Mouse (Mus musculus): Measurements from ENCODE around the gene Rnf224. TPM values are rescaled to one million over a fixed set of nuclear protein-coding genes. Genes with fewer than 3 reads are reported as not detected.
A peak's percentile ranks its signal among the peaks of the same experiment; 100 is the strongest.

The Rnf224 gene
- polyA plus RNA-seq, 1 experiment from 2014 or later = not detected

- no peaks in the 10 kb centered on the region for H3K9me3 ChIP-seq (ENCODE audit: control insufficient read depth, low read length)
- H3K27me3 ChIP-seq (ENCODE audit: control insufficient read depth, insufficient read depth, low read length) = peaks cover 29% of the 10 kb centered on the region
- H3K27ac ChIP-seq (ENCODE audit: low read depth, low read length) = no peak within 1 kb of the TSS
- H3K4me1 ChIP-seq (ENCODE audit: control insufficient read depth, insufficient read depth, low read length) = peaks cover 5% of the 10 kb centered on the region; the same call in 1 of the 2 replicates
- H3K4me2 ChIP-seq = no peak within 1 kb of the TSS; the same call in 1 of the 2 replicates
- ATAC-seq (ENCODE audit: low FRiP score) (no peak), DNase-seq (ENCODE audit: low spot score, missing footprints) (peak; percentile 82)
- 15% methylated on average over 8 of the region's 8 CpGs for WGBS
- peaks cover 15% of the 10 kb centered on the region for H3K36me3 ChIP-seq (ENCODE audit: control insufficient read depth, insufficient read depth, low read length)
- H3K9ac ChIP-seq (ENCODE audit: low read length) = no peak within 1 kb of the TSS
- H3K4me3 ChIP-seq (ENCODE audit: low read depth, low read length) = peak within 1 kb of the TSS; percentile 9
These were observed 40.2 kb downstream of the Rnf224 start, which contains the start of gene Tor4a for GRCm38 (mm10) chr2:25196172-25196954. Gene Tor4a (minus strand): TSS chr2:25196886.

GRCm38 (mm10) chr2:25195211-25196156 is 41.1 kb downstream of the Rnf224 start:
- ATAC-seq (ENCODE audit: low FRiP score) = no peak
- H3K27me3 ChIP-seq (ENCODE audit: control insufficient read depth, insufficient read depth, low read length) = peaks cover 29% of the 10 kb centered on the region

GRCm38 (mm10) chr2:25194486-25195171 is 42.0 kb downstream of the Rnf224 start:
- Histone ChIP-seq H3K4me3 (ENCODE audit: low read depth, low read length) (no peak overlapping the region), H3K27me3 (ENCODE audit: control insufficient read depth, insufficient read depth, low read length) (peaks cover 29% of the 10 kb centered on the region), H3K4me2 (no peak overlapping the region), H3K27ac (ENCODE audit: low read depth, low read length) (no peak overlapping the region), H3K4me1 (ENCODE audit: control insufficient read depth, insufficient read depth, low read length) (peaks cover 5% of the 10 kb centered on the region; the same call in 1 of the 2 replicates), H3K9ac (ENCODE audit: low read length) (no peak overlapping the region), H3K36me3 (ENCODE audit: control insufficient read depth, insufficient read depth, low read length) (no peaks in the 10 kb centered on the region; the same call in 1 of the 2 replicates), H3K9me3 (ENCODE audit: control insufficient read depth, low read length) (no peaks in the 10 kb centered on the region)
- 88% methylated on average over 17 of the region's 17 CpGs for WGBS
- ATAC-seq (ENCODE audit: low FRiP score) (no peak), DNase-seq (ENCODE audit: low spot score, missing footprints) (peak; percentile 66)

More at GRCm38 (mm10) chr2:25195211-25196156, 41.1 kb downstream of the Rnf224 start:
- Histone ChIP-seq H3K36me3 (ENCODE audit: control insufficient read depth, insufficient read depth, low read length) (peaks cover 8% of the 10 kb centered on the region), H3K4me1 (ENCODE audit: control insufficient read depth, insufficient read depth, low read length) (peaks cover 5% of the 10 kb centered on the region; the same call in 1 of the 2 replicates), H3K9me3 (ENCODE audit: control insufficient read depth, low read length) (no peaks in the 10 kb centered on the region), H3K4me3 (ENCODE audit: low read depth, low read length) (peak overlapping the region; percentile 9), H3K27ac (ENCODE audit: low read depth, low read length) (no peak overlapping the region), H3K4me2 (peak overlapping the region; percentile 7; the same call in 1 of the 2 replicates), H3K9ac (ENCODE audit: low read length) (no peak overlapping the region)
- 20% methylated on average over 55 of the region's 55 CpGs for WGBS
- peak; percentile 85 for DNase-seq (ENCODE audit: low spot score, missing footprints)

- no peak overlapping the region for H3K4me2 ChIP-seq
- H3K9me3 ChIP-seq (ENCODE audit: control insufficient read depth, low read length) = no peaks in the 10 kb centered on the region
- WGBS = 76% methylated on average over 5 of the region's 5 CpGs
- no peak overlapping the region for H3K27ac ChIP-seq (ENCODE audit: low read depth, low read length)
- DNase-seq (ENCODE audit: low spot score, missing footprints) (no peak), ATAC-seq (ENCODE audit: low FRiP score) (no peak)
- H3K9ac ChIP-seq (ENCODE audit: low read length) = no peak overlapping the region
- H3K27me3 ChIP-seq (ENCODE audit: control insufficient read depth, insufficient read depth, low read length) = peaks cover 29% of the 10 kb centered on the region
- peaks cover 5% of the 10 kb centered on the region; the same call in 1 of the 2 replicates for H3K4me1 ChIP-seq (ENCODE audit: control insufficient read depth, insufficient read depth, low read length)
- H3K4me3 ChIP-seq (ENCODE audit: low read depth, low read length) = no peak overlapping the region
- no peaks in the 10 kb centered on the region; the same call in 1 of the 2 replicates for H3K36me3 ChIP-seq (ENCODE audit: control insufficient read depth, insufficient read depth, low read length)
These were observed 42.6 kb downstream of the Rnf224 start for GRCm38 (mm10) chr2:25194006-25194405.

- Histone ChIP-seq H3K9me3 (ENCODE audit: control insufficient read depth, low read length) (no peaks in the 10 kb centered on the region), H3K36me3 (ENCODE audit: control insufficient read depth, insufficient read depth, low read length) (no peaks in the 10 kb centered on the region), H3K9ac (ENCODE audit: low read length) (peak overlapping the region; percentile 27; the same call in 1 of the 2 replicates), H3K4me3 (ENCODE audit: low read depth, low read length) (no peak overlapping the region), H3K27ac (ENCODE audit: low read depth, low read length) (no peak overlapping the region), H3K4me1 (ENCODE audit: control insufficient read depth, insufficient read depth, low read length) (peaks cover 5% of the 10 kb centered on the region; the same call in 1 of the 2 replicates), H3K27me3 (ENCODE audit: control insufficient read depth, insufficient read depth, low read length) (peaks cover 29% of the 10 kb centered on the region), H3K4me2 (no peak overlapping the region)
- WGBS = 6% methylated on average over 6 of the region's 6 CpGs
- ATAC-seq (ENCODE audit: low FRiP score) (peak; percentile 82), DNase-seq (ENCODE audit: low spot score, missing footprints) (peak; percentile 99)
These were observed 43.2 kb downstream of the Rnf224 start for GRCm38 (mm10) chr2:25193330-25193770.

GRCm38 (mm10) chr2:25187841-25188240 is 48.7 kb downstream of the Rnf224 start:
- Histone ChIP-seq H3K4me3 (ENCODE audit: low read depth, low read length) (no peak overlapping the region), H3K27me3 (ENCODE audit: control insufficient read depth, insufficient read depth, low read length) (no peaks in the 10 kb centered on the region), H3K4me2 (no peak overlapping the region), H3K9ac (ENCODE audit: low read length) (no peak overlapping the region), H3K4me1 (ENCODE audit: control insufficient read depth, insufficient read depth, low read length) (peaks cover 34% of the 10 kb centered on the region), H3K36me3 (ENCODE audit: control insufficient read depth, insufficient read depth, low read length) (peaks cover 6% of the 10 kb centered on the region; the same call in 1 of the 2 replicates), H3K9me3 (ENCODE audit: control insufficient read depth, low read length) (no peaks in the 10 kb centered on the region), H3K27ac (ENCODE audit: low read depth, low read length) (no peak overlapping the region)
- ATAC-seq (ENCODE audit: low FRiP score) (no peak), DNase-seq (ENCODE audit: low spot score, missing footprints) (peak; percentile 68)
- WGBS = 85% methylated on average over 6 of the region's 6 CpGs

- H3K9ac ChIP-seq (ENCODE audit: low read length) = peak overlapping the region; percentile 82
- ATAC-seq (ENCODE audit: low FRiP score) (no peak), DNase-seq (ENCODE audit: low spot score, missing footprints) (no peak)
- H3K4me3 ChIP-seq (ENCODE audit: low read depth, low read length) = peak overlapping the region; percentile 42
- H3K27ac ChIP-seq (ENCODE audit: low read depth, low read length) = peak overlapping the region; percentile 98
- H3K36me3 ChIP-seq (ENCODE audit: control insufficient read depth, insufficient read depth, low read length) = peaks cover 6% of the 10 kb centered on the region; the same call in 1 of the 2 replicates
- 26% methylated on average over 5 of the region's 5 CpGs for WGBS
- no peaks in the 10 kb centered on the region for H3K9me3 ChIP-seq (ENCODE audit: control insufficient read depth, low read length)
- no peaks in the 10 kb centered on the region for H3K27me3 ChIP-seq (ENCODE audit: control insufficient read depth, insufficient read depth, low read length)
- peaks cover 38% of the 10 kb centered on the region for H3K4me1 ChIP-seq (ENCODE audit: control insufficient read depth, insufficient read depth, low read length)
- peak overlapping the region; percentile 70 for H3K4me2 ChIP-seq
These were observed 50.0 kb downstream of the Rnf224 start for GRCm38 (mm10) chr2:25186575-25186930.

All from midbrain, embryonic 11.5 days (tissue).